In genomic region chr7:3389444-3390412, GRCm38 (mm10) we compare ENCODE assay signal across 9 mouse cellular contexts. TPM values are rescaled to one million over a fixed set of nuclear protein-coding genes. Genes with fewer than 3 reads are reported as not detected.
DNase-seq lines count a peak whose midpoint lies in the region; ATAC-seq and TF ChIP-seq lines count a peak whose summit lies in the region.
"Had no signal": no experiment of that assay in that cellular context is flagged by ENCODE, and none has a peak within 500 bp of the region (broad histone marks: within the 10 kb centered on the region; RNA-seq: fewer than 3 reads in every experiment).

No protein-coding gene starts in this region.

- peaks cover 8% of the 10 kb centered on the region for H3K27me3 ChIP-seq in heart, embryonic 15.5 days
- H3K27me3 ChIP-seq in kidney, postnatal 0 days (ENCODE audit: insufficient read depth, low read length), result no peaks in the 10 kb centered on the region
- 0 out of 2 replicates have a peak, but pooled peaks cover 10% of the 10 kb centered on the region for H3K27me3 ChIP-seq in liver, postnatal 0 days (ENCODE audit: insufficient read depth, low read length)

- H3K9ac ChIP-seq in heart, embryonic 15.5 days, result no peak overlapping the region
- no peak overlapping the region for H3K9ac ChIP-seq in kidney, postnatal 0 days (ENCODE audit: low read depth, low read length)
- no peak overlapping the region for H3K9ac ChIP-seq in liver, postnatal 0 days (replicated peaks)
- H3K9ac ChIP-seq: liver, embryonic 13.5 days had no signal

- TF ChIP-seq EP300 in liver, postnatal 0 days (IDR thresholded peaks at IDR 0.05; ENCODE audit: low read depth), result no peak

- no peaks in the 10 kb centered on the region for H3K36me3 ChIP-seq in heart, embryonic 15.5 days
- H3K36me3 ChIP-seq in kidney, postnatal 0 days (ENCODE audit: insufficient read depth, low read length), result no peaks in the 10 kb centered on the region
- no peaks in the 10 kb centered on the region for H3K36me3 ChIP-seq in liver, postnatal 0 days (replicated peaks; ENCODE audit: insufficient read depth, low read length)
- H3K36me3 ChIP-seq: liver, embryonic 13.5 days had no signal

- H3K4me3 ChIP-seq in heart, embryonic 15.5 days, result peak overlapping the region; percentile 23
- H3K4me3 ChIP-seq in kidney, postnatal 0 days (replicated peaks; ENCODE audit: low read depth, low read length), result peak overlapping the region; percentile 17
- no peak overlapping the region for H3K4me3 ChIP-seq in liver, postnatal 0 days (ENCODE audit: low read depth, low read length)
- H3K4me3 ChIP-seq: liver, embryonic 13.5 days had no signal

- H3K27ac ChIP-seq in heart, embryonic 15.5 days, result no peak overlapping the region
- no peak overlapping the region for H3K27ac ChIP-seq in kidney, postnatal 0 days
- no peak overlapping the region for H3K27ac ChIP-seq in liver, postnatal 0 days (ENCODE audit: low read depth)
- H3K27ac ChIP-seq: liver, embryonic 13.5 days had no signal

- no peak for ATAC-seq in heart, embryonic 15.5 days (replicated peaks; ENCODE audit: insufficient number of reproducible peaks, insufficient read depth, low FRiP score, low read depth)
- no peak for ATAC-seq in kidney, postnatal 0 days (replicated peaks; ENCODE audit: low FRiP score, low read depth)
- no peak for ATAC-seq in liver, postnatal 0 days
- ATAC-seq in megakaryocyte-erythroid progenitor cell, adult 5-6 weeks (replicated peaks; ENCODE audit: low FRiP score, low TSS enrichment, poor library complexity, severe bottlenecking), result no peak

- TF ChIP-seq CTCF in kidney, postnatal 0 days (IDR thresholded peaks at IDR 0.05; ENCODE audit: low read depth), result no peak
- no peak for TF ChIP-seq CTCF in liver, postnatal 0 days (IDR thresholded peaks at IDR 0.05; ENCODE audit: low read depth)

- peak; percentile 20 for DNase-seq in ovary, adult 18-20 months (ENCODE audit: low spot score)
- no peak for DNase-seq in ovary, postnatal 10 days (ENCODE audit: low spot score)
- peak; percentile 74 for DNase-seq in embryo, embryonic 10.5 days (ENCODE audit: low spot score)
- DNase-seq in kidney, postnatal 0 days (ENCODE audit: low spot score), result no peak
- DNase-seq in liver, postnatal 0 days, result peak; percentile 18
- DNase-seq in retina, postnatal 1 day, result peak; percentile 86
- DNase-seq: liver, embryonic 13.5 days had no signal

- 1% methylated on average over 17 of the region's 17 CpGs for WGBS in heart, embryonic 15.5 days
- 3% methylated on average over 17 of the region's 17 CpGs for whole genome bisulfite sequencing in kidney, postnatal 0 days
- 2% methylated on average over 17 of the region's 17 CpGs for WGBS in liver, postnatal 0 days (ENCODE audit: insufficient replicate concordance)

- H3K4me2 ChIP-seq in heart, embryonic 15.5 days, result peak overlapping the region; percentile 51
- peak overlapping the region; percentile 41 for H3K4me2 ChIP-seq in kidney, postnatal 0 days (ENCODE audit: low read length)
- H3K4me2 ChIP-seq in liver, postnatal 0 days (ENCODE audit: low read depth, low read length), result no peak overlapping the region
- H3K4me2 ChIP-seq: liver, embryonic 13.5 days had no signal

- no peaks in the 10 kb centered on the region for H3K9me3 ChIP-seq in heart, embryonic 15.5 days (replicated peaks)
- no peaks in the 10 kb centered on the region for H3K9me3 ChIP-seq in kidney, postnatal 0 days (replicated peaks; ENCODE audit: low read length)
- no peaks in the 10 kb centered on the region for H3K9me3 ChIP-seq in liver, postnatal 0 days (ENCODE audit: low read length)
- H3K9me3 ChIP-seq: liver, embryonic 13.5 days had no signal

- peaks cover 15% of the 10 kb centered on the region for H3K4me1 ChIP-seq in heart, embryonic 15.5 days (replicated peaks)
- no peaks in the 10 kb centered on the region for H3K4me1 ChIP-seq in kidney, postnatal 0 days (replicated peaks; ENCODE audit: insufficient read depth, low read length)
- H3K4me1 ChIP-seq in liver, postnatal 0 days (ENCODE audit: insufficient read depth), result no peaks in the 10 kb centered on the region
- H3K4me1 ChIP-seq: liver, embryonic 13.5 days had no signal

RNA-seq across cellular contexts. Expression of gene Cacng8, which starts 0.8 kb away (rescaled TPM):
- polyA plus RNA-seq in heart, embryonic 15.5 days (2015; fragmentation: Nextera tagmentation; extraction: Ambion mirVana), result 0.61 and 0.83 TPM in 2 replicates
- 0.67 and 1.1 TPM in 2 replicates for polyA plus RNA-seq in kidney, postnatal 0 days (2015; fragmentation: Nextera tagmentation; extraction: Ambion mirVana)
- not detected in 2 replicates for polyA plus RNA-seq in liver, postnatal 0 days (2015; fragmentation: Nextera tagmentation; extraction: Ambion mirVana)
- total RNA-seq in megakaryocyte-erythroid progenitor cell, adult 5-6 weeks (2014; fragmentation: Nextera tagmentation), result not detected in 2 replicates
- total RNA-seq in megakaryocyte-erythroid progenitor cell, adult 5-6 weeks (2017), result not detected in 2 replicates

RNA-seq across cellular contexts. Expression of gene Cacng6, which starts 34.3 kb away (rescaled TPM):
- polyA plus RNA-seq in heart, embryonic 15.5 days (2015; fragmentation: Nextera tagmentation; extraction: Ambion mirVana), result 17.8 and 20.7 TPM in 2 replicates
- polyA plus RNA-seq in kidney, postnatal 0 days (2015; fragmentation: Nextera tagmentation; extraction: Ambion mirVana), result 0.11 TPM in 1 of 2 replicates, not detected in the other
- 0.30 TPM in 1 of 2 replicates, not detected in the other for polyA plus RNA-seq in liver, postnatal 0 days (2015; fragmentation: Nextera tagmentation; extraction: Ambion mirVana)
- total RNA-seq in megakaryocyte-erythroid progenitor cell, adult 5-6 weeks (2014; fragmentation: Nextera tagmentation), result not detected in 2 replicates
- not detected in 2 replicates for total RNA-seq in megakaryocyte-erythroid progenitor cell, adult 5-6 weeks (2017)

RNA-seq across cellular contexts. Expression of gene Cacng7, which starts 57.0 kb away (rescaled TPM):
- polyA plus RNA-seq in heart, embryonic 15.5 days (2015; fragmentation: Nextera tagmentation; extraction: Ambion mirVana), result 0.10 and 0.44 TPM in 2 replicates
- polyA plus RNA-seq in kidney, postnatal 0 days (2015; fragmentation: Nextera tagmentation; extraction: Ambion mirVana), result 0.64 and 0.83 TPM in 2 replicates
- 0.12 and 0.13 TPM in 2 replicates for polyA plus RNA-seq in liver, postnatal 0 days (2015; fragmentation: Nextera tagmentation; extraction: Ambion mirVana)
- not detected in 2 replicates for total RNA-seq in megakaryocyte-erythroid progenitor cell, adult 5-6 weeks (2014; fragmentation: Nextera tagmentation)
- total RNA-seq in megakaryocyte-erythroid progenitor cell, adult 5-6 weeks (2017), result not detected in 2 replicates
- polyA plus RNA-seq: liver, embryonic 13.5 days had no signal

Comparison
In these comparisons a context has a peak if more than half of its experiments do, and no peak if none do; other contexts are left out.
1. DNase-seq: peak in ovary, adult 18-20 months (single experiment), embryo, embryonic 10.5 days (single experiment), liver, postnatal 0 days (single experiment) and retina, postnatal 1 day (single experiment); none in ovary, postnatal 10 days (single experiment) and kidney, postnatal 0 days (single experiment).
2. RNA of gene Cacng6, which starts 34.3 kb away (polyA plus RNA-seq): 17.8 to 20.7 TPM in heart, embryonic 15.5 days; 0.30 TPM in liver, postnatal 0 days and 0.11 TPM in kidney, postnatal 0 days; every median in the first group is over 10 times any median in the second.